Mouse (Mus musculus): Measurements from ENCODE around the gene Dscam. TPM values are rescaled to one million over a fixed set of nuclear protein-coding genes. Genes with fewer than 3 reads are reported as not detected.
"Not testable (repeated sequence)": the region's sequence is repeated elsewhere in the genome, so short reads cannot be mapped to it uniquely, and the experiment has no call there.

Dscam gene
- polyA plus RNA-seq, 1 experiment, result 0.03 TPM

DNA sequence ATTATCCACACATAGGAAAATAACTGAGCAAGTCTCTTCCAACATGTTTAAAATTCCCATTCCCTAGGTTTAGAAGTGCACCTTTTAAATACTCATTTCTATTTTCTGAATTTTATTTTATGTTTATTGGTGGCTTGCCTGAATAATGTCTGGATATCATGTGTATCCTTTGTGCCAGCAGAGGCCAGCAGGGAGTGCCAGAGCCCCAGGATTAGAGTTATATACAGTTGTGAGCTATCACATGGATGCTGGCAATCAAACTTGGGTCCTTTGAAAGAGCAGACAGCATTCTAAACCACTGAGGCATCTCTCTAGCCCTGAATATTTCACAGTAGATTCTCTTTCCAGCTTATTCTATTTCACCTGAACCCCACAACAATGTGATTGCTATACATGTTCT lies 271.2 kb downstream of the Dscam start:
- Histone ChIP-seq H3K36me3 (ENCODE audit: control insufficient read depth, insufficient read depth, low read length) (no peaks in the 10 kb centered on the region), H3K4me1 (ENCODE audit: control insufficient read depth, insufficient read depth, insufficient read length, low read length) (no peaks in the 10 kb centered on the region), H3K27me3 (ENCODE audit: control insufficient read depth, insufficient read depth, low read length) (no peaks in the 10 kb centered on the region), H3K27ac (ENCODE audit: insufficient read depth, low read depth, low read length) (no peak overlapping the region), H3K4me3 (ENCODE audit: low read depth, low read length) (no peak overlapping the region)
- no peak for TF ChIP-seq CTCF (IDR thresholded peaks at IDR 0.05; ENCODE audit: extremely low read depth, insufficient read length, insufficient replicate concordance, low read depth, low read length)
- no peak for TF ChIP-seq POLR2A (IDR thresholded peaks at IDR 0.05; ENCODE audit: low read depth, low read length)

DNA sequence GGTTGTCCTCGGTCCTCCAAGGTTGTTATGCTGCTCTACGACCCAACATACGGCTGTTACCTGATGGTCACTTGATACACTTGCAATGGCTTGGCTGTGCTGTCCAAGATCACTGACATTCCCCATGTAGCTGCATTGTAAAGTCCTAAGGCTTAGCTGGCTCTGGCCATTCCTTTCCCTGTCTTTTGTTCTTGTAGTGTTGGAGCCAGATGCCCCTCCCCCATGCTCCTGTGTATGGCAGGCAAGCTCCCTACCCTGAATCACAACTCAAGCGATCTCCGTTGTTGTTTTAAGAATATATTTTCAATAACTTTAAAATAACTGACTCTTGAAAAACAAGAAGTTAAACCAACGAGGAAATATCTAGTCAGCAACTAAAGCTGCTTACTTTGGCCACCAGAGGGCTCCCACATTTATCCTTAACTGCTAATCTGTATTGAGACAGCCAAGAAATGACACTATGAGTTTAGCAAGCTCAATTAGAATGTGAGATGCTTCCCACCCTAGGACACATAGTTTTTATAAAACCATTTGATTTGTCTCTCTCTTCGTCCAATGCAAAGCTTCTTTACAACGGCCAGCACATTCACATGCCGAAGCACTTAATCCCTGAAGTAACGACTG lies 273.9 kb downstream of the Dscam start:
- no peak overlapping the region for H3K27ac ChIP-seq (ENCODE audit: insufficient read depth, low read depth, low read length)
- TF ChIP-seq CTCF (IDR thresholded peaks at IDR 0.05; ENCODE audit: extremely low read depth, insufficient read length, insufficient replicate concordance, low read depth, low read length) (peak; percentile 17; the same call in 1 of the 2 replicates), POLR2A (IDR thresholded peaks at IDR 0.05; ENCODE audit: low read depth, low read length) (no peak)
- no peaks in the 10 kb centered on the region for H3K4me1 ChIP-seq (ENCODE audit: control insufficient read depth, insufficient read depth, insufficient read length, low read length)
- no peaks in the 10 kb centered on the region for H3K27me3 ChIP-seq (ENCODE audit: control insufficient read depth, insufficient read depth, low read length)
- H3K4me3 ChIP-seq (ENCODE audit: low read depth, low read length), result no peak overlapping the region
- H3K36me3 ChIP-seq (ENCODE audit: control insufficient read depth, insufficient read depth, low read length), result no peaks in the 10 kb centered on the region
- WGBS, result 64% methylated on average over 10 of the region's 10 CpGs

DNA sequence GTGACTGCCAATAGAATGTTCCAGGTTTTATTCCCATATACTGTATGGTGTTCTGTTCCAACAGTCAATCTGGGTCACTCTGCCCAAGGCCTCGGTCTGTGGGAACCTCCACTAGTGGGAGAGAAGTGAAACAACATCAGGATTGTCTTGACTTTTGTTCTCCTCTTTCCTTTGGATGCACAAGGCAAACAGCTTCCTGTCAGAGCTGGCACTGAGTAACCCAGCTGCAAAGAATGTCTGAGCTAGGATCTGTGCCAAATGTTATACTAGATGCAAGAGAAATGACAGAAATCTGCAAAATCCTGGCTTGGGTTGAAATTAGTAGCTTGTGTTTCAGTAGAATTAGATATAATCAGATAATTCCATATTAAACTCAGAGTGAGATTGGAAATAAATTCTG lies 282.5 kb downstream of the Dscam start:
- TF ChIP-seq CTCF (IDR thresholded peaks at IDR 0.05; ENCODE audit: extremely low read depth, insufficient read length, insufficient replicate concordance, low read depth, low read length) (no peak), POLR2A (IDR thresholded peaks at IDR 0.05; ENCODE audit: low read depth, low read length) (no peak)
- no peaks in the 10 kb centered on the region for H3K36me3 ChIP-seq (ENCODE audit: control insufficient read depth, insufficient read depth, low read length)
- no peak overlapping the region for H3K27ac ChIP-seq (ENCODE audit: insufficient read depth, low read depth, low read length)
- WGBS, result 50% methylated on average over 1 of the region's 1 CpGs
- H3K27me3 ChIP-seq (ENCODE audit: control insufficient read depth, insufficient read depth, low read length), result no peaks in the 10 kb centered on the region
- no peaks in the 10 kb centered on the region for H3K4me1 ChIP-seq (ENCODE audit: control insufficient read depth, insufficient read depth, insufficient read length, low read length)
- no peak overlapping the region for H3K4me3 ChIP-seq (ENCODE audit: low read depth, low read length)

DNA sequence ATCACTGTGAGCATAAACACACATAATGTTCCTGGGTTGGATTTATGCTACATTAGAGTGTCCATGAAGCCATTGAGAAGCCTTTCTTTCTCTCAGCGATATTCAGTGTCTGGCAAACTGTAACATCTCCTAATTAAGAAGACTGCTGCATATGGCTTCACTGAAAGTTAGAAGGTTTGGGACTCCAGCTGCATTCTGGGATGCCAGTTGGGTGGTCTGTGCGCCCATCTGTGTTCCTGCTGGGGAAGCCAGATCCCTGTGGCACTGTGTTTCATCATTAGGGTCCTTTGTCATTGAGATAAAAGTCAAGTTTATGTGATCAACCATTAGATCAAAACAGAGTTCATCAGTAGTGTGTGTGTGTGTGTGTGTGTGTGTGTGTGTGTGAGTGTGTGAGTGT lies 284.7 kb downstream of the Dscam start:
- WGBS, result 64% methylated on average over 2 of the region's 2 CpGs

DNA sequence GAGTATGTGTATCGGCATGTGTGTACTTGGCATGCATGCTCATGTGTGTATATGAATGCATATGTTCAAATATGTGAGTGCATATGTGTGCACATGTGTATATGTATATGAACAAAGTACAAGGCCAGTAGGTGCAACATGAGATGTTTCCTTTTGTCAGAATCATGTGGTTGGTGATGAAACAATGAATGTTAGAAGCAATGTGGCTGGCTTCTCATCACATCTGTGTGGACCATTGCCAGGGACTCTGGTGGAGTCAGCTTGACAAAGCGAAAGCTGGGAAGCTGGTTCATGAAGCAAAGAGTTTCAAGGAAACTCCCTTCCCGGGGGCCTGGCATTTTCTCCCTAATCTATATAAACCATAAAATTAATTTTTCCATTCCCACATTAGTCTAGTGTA lies 286.0 kb downstream of the Dscam start:
- H3K27ac ChIP-seq (ENCODE audit: insufficient read depth, low read depth, low read length); H3K27me3 ChIP-seq (ENCODE audit: control insufficient read depth, insufficient read depth, low read length); H3K36me3 ChIP-seq (ENCODE audit: control insufficient read depth, insufficient read depth, low read length); H3K4me3 ChIP-seq (ENCODE audit: low read depth, low read length); H3K4me1 ChIP-seq (ENCODE audit: control insufficient read depth, insufficient read depth, insufficient read length, low read length): not testable (repeated sequence)
- 81% methylated on average over 3 of the region's 3 CpGs for WGBS

More for the DNA sequence above, 284.7 kb downstream of the Dscam start:
- Histone ChIP-seq H3K36me3 (ENCODE audit: control insufficient read depth, insufficient read depth, low read length) (no peaks in the 10 kb centered on the region), H3K27me3 (ENCODE audit: control insufficient read depth, insufficient read depth, low read length) (no peaks in the 10 kb centered on the region), H3K4me1 (ENCODE audit: control insufficient read depth, insufficient read depth, insufficient read length, low read length) (no peaks in the 10 kb centered on the region), H3K4me3 (ENCODE audit: low read depth, low read length) (no peak overlapping the region), H3K27ac (ENCODE audit: insufficient read depth, low read depth, low read length) (no peak overlapping the region)
- no peak for TF ChIP-seq CTCF (IDR thresholded peaks at IDR 0.05; ENCODE audit: extremely low read depth, insufficient read length, insufficient replicate concordance, low read depth, low read length)
- no peak for TF ChIP-seq POLR2A (IDR thresholded peaks at IDR 0.05; ENCODE audit: low read depth, low read length)

DNA sequence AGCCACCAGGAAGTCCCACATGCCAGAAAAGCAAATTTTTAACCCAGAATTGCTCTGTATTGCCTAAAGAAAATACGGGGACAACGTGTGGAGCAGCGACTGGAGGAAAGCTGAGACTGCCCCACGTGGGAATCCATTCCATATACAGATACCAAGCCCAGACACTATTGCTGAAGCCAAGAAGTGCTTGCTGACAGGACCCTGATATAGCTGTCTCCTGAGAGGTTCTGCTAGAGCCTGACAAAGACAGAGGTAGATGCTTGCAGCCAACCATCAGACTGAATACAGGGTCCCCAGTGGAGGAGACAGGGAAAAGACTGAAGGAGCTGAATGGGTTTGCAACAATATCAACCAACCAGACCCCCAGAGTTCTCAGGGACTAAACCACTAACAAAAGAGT lies 293.3 kb downstream of the Dscam start:
- Histone ChIP-seq H3K27ac (ENCODE audit: insufficient read depth, low read depth, low read length) (no peak overlapping the region), H3K4me3 (ENCODE audit: low read depth, low read length) (no peak overlapping the region), H3K27me3 (ENCODE audit: control insufficient read depth, insufficient read depth, low read length) (no peaks in the 10 kb centered on the region), H3K4me1 (ENCODE audit: control insufficient read depth, insufficient read depth, insufficient read length, low read length) (no peaks in the 10 kb centered on the region), H3K36me3 (ENCODE audit: control insufficient read depth, insufficient read depth, low read length) (no peaks in the 10 kb centered on the region)
- 65% methylated on average over 4 of the region's 4 CpGs for WGBS
- no peak for TF ChIP-seq CTCF (IDR thresholded peaks at IDR 0.05; ENCODE audit: extremely low read depth, insufficient read length, insufficient replicate concordance, low read depth, low read length)

DNA sequence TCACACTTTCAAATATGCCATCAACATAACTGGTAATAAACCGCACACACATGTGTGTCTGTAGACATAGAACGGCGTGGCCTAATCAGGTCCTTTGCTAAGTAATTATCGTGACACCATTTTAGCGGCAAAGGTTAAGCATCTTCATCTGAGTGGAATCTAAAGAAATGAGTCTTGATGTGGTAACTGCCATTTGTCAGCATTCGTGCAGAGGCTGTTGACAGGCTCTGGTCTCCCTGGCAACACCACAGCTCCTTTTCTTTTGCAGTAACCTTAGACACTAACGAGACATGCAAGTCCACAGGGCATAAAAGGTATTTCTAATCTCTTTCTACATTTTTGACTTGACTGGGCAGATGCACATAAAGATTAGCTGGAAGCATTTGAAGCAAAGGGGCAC lies 297.8 kb downstream of the Dscam start:
- 65% methylated on average over 7 of the region's 7 CpGs for WGBS
- no peaks in the 10 kb centered on the region for H3K36me3 ChIP-seq (ENCODE audit: control insufficient read depth, insufficient read depth, low read length)
- no peak for TF ChIP-seq CTCF (IDR thresholded peaks at IDR 0.05; ENCODE audit: extremely low read depth, insufficient read length, insufficient replicate concordance, low read depth, low read length)
- no peak for TF ChIP-seq POLR2A (IDR thresholded peaks at IDR 0.05; ENCODE audit: low read depth, low read length)

DNA sequence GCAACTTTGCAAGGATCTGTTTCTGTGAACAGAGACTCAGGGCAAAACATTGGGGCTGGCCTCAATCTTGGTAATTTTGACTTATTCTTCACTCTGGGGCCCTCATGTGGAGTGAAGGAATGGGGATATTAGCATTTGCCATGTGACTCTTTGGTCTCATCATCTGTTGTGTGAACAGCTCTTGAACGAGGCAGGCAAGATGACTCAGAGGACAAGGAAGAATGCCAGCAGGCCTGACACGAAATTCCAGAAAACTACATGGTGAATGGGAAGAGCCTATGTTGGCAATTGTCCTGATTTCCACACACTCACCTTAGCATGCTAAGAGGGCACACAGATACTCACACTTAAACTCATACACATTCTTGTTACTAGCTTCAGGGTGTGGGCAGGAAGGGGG lies 313.0 kb downstream of the Dscam start:
- H3K4me3 ChIP-seq (ENCODE audit: low read depth, low read length), result no peak overlapping the region
- H3K4me1 ChIP-seq (ENCODE audit: control insufficient read depth, insufficient read depth, insufficient read length, low read length), result no peaks in the 10 kb centered on the region
- H3K27ac ChIP-seq (ENCODE audit: insufficient read depth, low read depth, low read length), result no peak overlapping the region
- TF ChIP-seq POLR2A (IDR thresholded peaks at IDR 0.05; ENCODE audit: low read depth, low read length), result no peak
- TF ChIP-seq CTCF (IDR thresholded peaks at IDR 0.05; ENCODE audit: extremely low read depth, insufficient read length, insufficient replicate concordance, low read depth, low read length), result no peak
- no peaks in the 10 kb centered on the region for H3K36me3 ChIP-seq (ENCODE audit: control insufficient read depth, insufficient read depth, low read length)
- 22% methylated on average over 2 of the region's 2 CpGs for WGBS
- H3K27me3 ChIP-seq (ENCODE audit: control insufficient read depth, insufficient read depth, low read length), result no peaks in the 10 kb centered on the region

More for the DNA sequence above, 297.8 kb downstream of the Dscam start:
- Histone ChIP-seq H3K4me3 (ENCODE audit: low read depth, low read length) (no peak overlapping the region), H3K27ac (ENCODE audit: insufficient read depth, low read depth, low read length) (no peak overlapping the region), H3K4me1 (ENCODE audit: control insufficient read depth, insufficient read depth, insufficient read length, low read length) (no peaks in the 10 kb centered on the region), H3K27me3 (ENCODE audit: control insufficient read depth, insufficient read depth, low read length) (no peaks in the 10 kb centered on the region)
